Mouse (Mus musculus): Measurements from ENCODE around the gene Cmya5.

GRCm38 (mm10) chr13:93072871-93073411 lies 71.6 kb downstream of the Cmya5 start:
- TF ChIP-seq GATA1 (IDR thresholded peaks at IDR 0.05; ENCODE audit: low read length) (no peak), TAL1 (IDR thresholded peaks at IDR 0.05; ENCODE audit: low read length) (no peak)
